ENCODE assay signal across 26 mouse cellular contexts in the genomic region with DNA sequence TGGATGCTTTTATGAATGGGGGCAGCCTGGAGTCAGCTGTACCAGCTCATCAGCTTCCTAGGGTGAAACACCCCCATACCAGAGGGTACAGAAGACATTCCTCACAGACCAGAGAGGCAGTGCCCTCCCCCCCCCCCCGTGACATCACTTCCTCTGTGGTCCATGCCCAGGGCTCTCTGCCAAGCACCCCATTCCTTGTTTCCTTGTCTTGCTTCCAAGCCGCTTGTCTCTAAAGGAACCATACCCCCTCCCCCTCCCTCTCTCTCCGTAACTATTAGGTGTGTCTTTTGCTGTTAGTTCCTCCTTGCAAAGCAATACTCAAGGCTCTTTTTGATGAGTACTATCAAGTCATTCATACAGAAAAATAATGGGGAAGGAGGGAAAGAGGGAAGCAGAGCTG. TPM values are rescaled to one million over a fixed set of nuclear protein-coding genes. Genes with fewer than 3 reads are reported as not detected.
DNase-seq lines count a peak whose midpoint lies in the region; ATAC-seq and TF ChIP-seq lines count a peak whose summit lies in the region.
"Had no signal": no experiment of that assay in that cellular context is flagged by ENCODE, and none has a peak within 500 bp of the region (broad histone marks: within the 10 kb centered on the region; RNA-seq: fewer than 3 reads in every experiment).

No protein-coding gene starts in this region.

- H3K9ac ChIP-seq in lung, embryonic 14.5 days: no peak overlapping the region
- H3K9ac ChIP-seq: embryonic facial prominence, embryonic 13.5 days; forebrain, embryonic 12.5 days; forebrain, embryonic 15.5 days; hindbrain, embryonic 12.5 days; hindbrain, embryonic 15.5 days had no signal

- peaks cover 3% of the 10 kb centered on the region; the same call in 1 of the 2 replicates for H3K4me1 ChIP-seq in lung, embryonic 14.5 days (ENCODE audit: insufficient read depth)
- no peaks in the 10 kb centered on the region; the same call in 1 of the 2 replicates for H3K4me1 ChIP-seq in lung, adult 2 months (ENCODE audit: control insufficient read depth, insufficient read depth, low read length)

- no peak for TF ChIP-seq POLR2A in lung, adult 2 months (IDR thresholded peaks at IDR 0.05; ENCODE audit: borderline replicate concordance, extremely low read depth, low read depth, low read length)
- TF ChIP-seq POLR2A in brain, embryonic 14.5 days (IDR thresholded peaks at IDR 0.05; ENCODE audit: borderline replicate concordance, extremely low read depth, insufficient read depth, insufficient read length, poor library complexity, severe bottlenecking): no peak

- no peak overlapping the region for H3K4me3 ChIP-seq in lung, embryonic 14.5 days (ENCODE audit: low read depth, low read length)
- H3K4me3 ChIP-seq in lung, adult 2 months (replicated peaks; ENCODE audit: extremely low read depth, low read depth, low read length): no peak overlapping the region
- H3K4me3 ChIP-seq: embryonic facial prominence, embryonic 10.5 days; embryonic facial prominence, embryonic 13.5 days; erythroblast, embryonic 14.5 days; forebrain, embryonic 12.5 days; forebrain, embryonic 15.5 days; hindbrain, embryonic 12.5 days; hindbrain, embryonic 15.5 days had no signal

- no peak for ATAC-seq in lung, embryonic 14.5 days (ENCODE audit: insufficient read depth)
- ATAC-seq: activated CD4-positive, CD25-positive, alpha-beta regulatory T cell, adult 4 months; CD4-positive, CD25-positive, alpha-beta regulatory T cell, adult 4 months; forebrain, embryonic 15.5 days had no signal

- H3K27me3 ChIP-seq in lung, embryonic 14.5 days (ENCODE audit: insufficient read depth, low read length): peaks cover 28% of the 10 kb centered on the region

- DNase-seq in lung, embryonic 14.5 days: peak; percentile 7
- no peak for DNase-seq in lung, adult 2 months
- peak; percentile 26 for DNase-seq in lung, postnatal 36 days
- no peak for DNase-seq in lung, postnatal 25 days (ENCODE audit: low spot score)
- peak; percentile 31 for DNase-seq in brain, embryonic 14.5 days (ENCODE audit: low read depth)
- no peak for DNase-seq in left cerebral cortex, postnatal 14 days (ENCODE audit: low spot score in 2 of 2)
- DNase-seq: adrenal gland, adult 8-10 months; adrenal gland, postnatal 25 days; cerebellum, adult 2 months; cerebellum, adult 9-11 months; cerebellum, postnatal 36 days; embryo, embryonic 11 days; gastrocnemius, postnatal 14 days; heart, adult 11 months had no signal

- H3K9me3 ChIP-seq in lung, embryonic 14.5 days (ENCODE audit: low read depth, low read length): no peaks in the 10 kb centered on the region
- H3K9me3 ChIP-seq: embryonic facial prominence, embryonic 10.5 days; embryonic facial prominence, embryonic 13.5 days; forebrain, embryonic 12.5 days; forebrain, embryonic 15.5 days; hindbrain, embryonic 12.5 days; hindbrain, embryonic 15.5 days had no signal

- H3K36me3 ChIP-seq in lung, embryonic 14.5 days (ENCODE audit: insufficient read depth): no peaks in the 10 kb centered on the region
- H3K36me3 ChIP-seq: embryonic facial prominence, embryonic 10.5 days; embryonic facial prominence, embryonic 13.5 days; forebrain, embryonic 12.5 days; forebrain, embryonic 15.5 days; hindbrain, embryonic 12.5 days; hindbrain, embryonic 15.5 days had no signal

- no peak for TF ChIP-seq CTCF in lung, embryonic 14.5 days (IDR thresholded peaks at IDR 0.05; ENCODE audit: low read depth)
- no peak for TF ChIP-seq CTCF in lung, adult 2 months (IDR thresholded peaks at IDR 0.05; ENCODE audit: insufficient read depth, low read length)
- no peak for TF ChIP-seq CTCF in brain, embryonic 14.5 days (IDR thresholded peaks at IDR 0.05; ENCODE audit: borderline replicate concordance, extremely low read depth, insufficient read depth, insufficient read length)

- H3K4me2 ChIP-seq in lung, embryonic 14.5 days: no peak overlapping the region; the same call in 1 of the 2 replicates
- H3K4me2 ChIP-seq: embryonic facial prominence, embryonic 13.5 days; forebrain, embryonic 12.5 days; forebrain, embryonic 15.5 days; heart, embryonic 11.5 days; hindbrain, embryonic 12.5 days; hindbrain, embryonic 15.5 days had no signal

- 39% methylated on average over 3 of the region's 3 CpGs for WGBS in lung, embryonic 14.5 days
- WGBS in lung, adult 2 months: 17% methylated on average over 3 of the region's 3 CpGs

- intact Hi-C loops in left cerebral cortex, postnatal 14 days (cut with DNase I): no loop called here

- no peak overlapping the region for H3K27ac ChIP-seq in lung, embryonic 14.5 days (ENCODE audit: low read depth)
- H3K27ac ChIP-seq: embryonic facial prominence, embryonic 10.5 days; embryonic facial prominence, embryonic 13.5 days; forebrain, embryonic 12.5 days; forebrain, embryonic 15.5 days; hindbrain, embryonic 12.5 days; hindbrain, embryonic 15.5 days had no signal

RNA-seq across cellular contexts. Expression of a gene that starts 4.6 kb away (rescaled TPM):
- 3.8 TPM in 2 replicates for polyA plus RNA-seq in lung, embryonic 14.5 days (2014; fragmentation: Nextera tagmentation; extraction: Ambion mirVana)
- polyA plus RNA-seq in lung, adult 2 months (2012; rRNA removed): 1.6 and 1.8 TPM in 2 replicates
- 4.3 and 11.9 TPM in 2 replicates for polyA plus RNA-seq in brain, embryonic 14.5 days (2012; rRNA removed)
- 1 to 10 TPM; 6.3 TPM for total RNA-seq in left cerebral cortex, postnatal 14 days (2021)
- total RNA-seq: hematopoietic stem cell, adult 5-6 weeks; MEL had no signal
- polyA plus RNA-seq: erythroblast, embryonic 14.5 days had no signal

RNA-seq across cellular contexts. Expression of a gene that starts 53.9 kb away (rescaled TPM):
- 20.0 and 25.2 TPM in 2 replicates for polyA plus RNA-seq in lung, embryonic 14.5 days (2014; fragmentation: Nextera tagmentation; extraction: Ambion mirVana)
- polyA plus RNA-seq in lung, adult 2 months (2012; rRNA removed): 8.0 and 10.7 TPM in 2 replicates
- polyA plus RNA-seq in brain, embryonic 14.5 days (2012; rRNA removed): 5.9 and 6.7 TPM in 2 replicates
- 10 to 100 TPM; 11.5 to 12.8 TPM for total RNA-seq in left cerebral cortex, postnatal 14 days (2021)

Comparison
In these comparisons a context has a peak if more than half of its experiments do, and no peak if none do; other contexts are left out.
1. DNase-seq: peak in lung, embryonic 14.5 days (single experiment), lung, postnatal 36 days (single experiment) and brain, embryonic 14.5 days (single experiment); none in lung, adult 2 months (single experiment), lung, postnatal 25 days (single experiment) and left cerebral cortex, postnatal 14 days (0 of 2).